Mouse (Mus musculus): ENCODE results near the gene Pcyt2.

Gene Pcyt2

DNA sequence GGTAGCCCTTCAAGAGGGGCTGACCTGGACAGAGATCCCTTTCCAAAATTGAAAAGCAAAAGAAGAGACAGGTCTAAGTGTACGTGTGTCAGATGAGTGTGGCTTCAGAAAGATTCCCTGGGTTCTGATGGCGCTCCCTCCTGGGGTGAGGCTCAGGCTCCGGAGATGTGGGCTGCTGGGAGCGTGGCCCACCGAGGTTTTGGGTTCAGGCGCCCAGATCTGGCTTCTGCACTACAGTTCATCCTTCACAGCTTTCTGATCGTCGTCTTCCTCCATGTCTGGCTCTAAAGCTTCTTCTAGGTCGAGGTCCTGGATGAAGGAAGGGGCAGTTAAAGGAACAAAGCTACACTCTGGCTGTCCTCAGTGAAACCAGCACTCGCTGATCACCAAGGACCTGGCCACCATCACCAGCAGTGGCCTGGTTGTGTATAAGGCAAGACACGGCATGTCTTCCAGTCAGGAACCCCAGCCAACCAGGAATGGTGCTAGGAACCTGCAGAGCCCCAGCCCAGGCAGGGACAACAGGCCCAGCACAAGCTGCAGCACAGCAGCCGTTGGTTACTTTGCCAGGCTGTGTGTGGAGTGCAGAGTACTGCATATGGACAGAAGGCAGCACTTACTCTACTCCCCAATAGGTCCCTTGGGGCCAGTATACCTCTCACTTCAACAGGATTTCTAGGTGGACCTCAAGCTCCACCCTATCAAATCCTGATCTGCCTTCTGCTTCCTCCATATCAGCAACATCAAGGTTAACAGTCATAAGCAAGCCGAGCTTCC, 56.6 kb downstream of the Pcyt2 start:
- no peak for DNase-seq (ENCODE audit: low spot score)

Data from urinary bladder, postnatal 14 days (tissue).